Mouse (Mus musculus): ENCODE measurements around the gene Mtmr14. TPM values are rescaled to one million over a fixed set of nuclear protein-coding genes. Genes with fewer than 3 reads are reported as not detected.

Gene Mtmr14
- polyA plus RNA-seq, 1 experiment from 2014 or later, result 41.0 TPM

- no peaks in the 10 kb centered on the region for H3K36me3 ChIP-seq
- no peak overlapping the region for H3K9ac ChIP-seq
- H3K4me2 ChIP-seq, result no peak overlapping the region
- H3K9me3 ChIP-seq, result no peaks in the 10 kb centered on the region
- ATAC-seq (ENCODE audit: low FRiP score, low read depth), result no peak
- peaks cover 7% of the 10 kb centered on the region for H3K4me1 ChIP-seq (replicated peaks)
- H3K27ac ChIP-seq (replicated peaks), result no peak overlapping the region
- no peaks in the 10 kb centered on the region for H3K27me3 ChIP-seq
- 22% methylated on average over 3 of the region's 3 CpGs for WGBS
- H3K4me3 ChIP-seq, result no peak overlapping the region
Observed at GRCm38 (mm10) chr6:113302258-113302657, 64.6 kb downstream of the Mtmr14 start.

GRCm38 (mm10) chr6:113306322-113306985 lies 68.8 kb downstream of the Mtmr14 start:
- peak; percentile 98 for ATAC-seq (ENCODE audit: low FRiP score, low read depth)
- H3K9me3 ChIP-seq, result no peaks in the 10 kb centered on the region
- WGBS, result under 1% methylated on average over 50 of the region's 50 CpGs
- peaks cover 27% of the 10 kb centered on the region for H3K4me1 ChIP-seq (replicated peaks)
- no peaks in the 10 kb centered on the region for H3K27me3 ChIP-seq
- H3K27ac ChIP-seq (replicated peaks), result peak overlapping the region; percentile 99
- H3K9ac ChIP-seq, result peak overlapping the region; percentile 87
- peaks cover 4% of the 10 kb centered on the region; the same call in 1 of the 2 replicates for H3K36me3 ChIP-seq
- H3K4me2 ChIP-seq, result peak overlapping the region; percentile 98
- peak overlapping the region; percentile 74 for H3K4me3 ChIP-seq

- H3K4me2 ChIP-seq, result peak within 1 kb of the TSS; percentile 98
- under 1% methylated on average over 32 of the region's 32 CpGs for WGBS
- H3K4me3 ChIP-seq, result peak within 1 kb of the TSS; percentile 74
- H3K36me3 ChIP-seq, result peaks cover 4% of the 10 kb centered on the region
- no peaks in the 10 kb centered on the region for H3K9me3 ChIP-seq
- peak; percentile 46 for ATAC-seq (ENCODE audit: low FRiP score, low read depth)
- H3K27me3 ChIP-seq, result no peaks in the 10 kb centered on the region
- H3K27ac ChIP-seq (replicated peaks), result peak within 1 kb of the TSS; percentile 99
- peak within 1 kb of the TSS; percentile 87 for H3K9ac ChIP-seq
- H3K4me1 ChIP-seq (replicated peaks), result peaks cover 27% of the 10 kb centered on the region
Observed at GRCm38 (mm10) chr6:113306986-113307349, 69.3 kb downstream of the Mtmr14 start, which contains the start of gene Brpf1. Gene Brpf1 (plus strand): TSS chr6:113307137.

GRCm38 (mm10) chr6:113307481-113308121 lies 70.0 kb downstream of the Mtmr14 start:
- ATAC-seq (ENCODE audit: low FRiP score, low read depth), result no peak
- WGBS, result under 1% methylated on average over 34 of the region's 34 CpGs

GRCm38 (mm10) chr6:113308141-113308540 lies 70.5 kb downstream of the Mtmr14 start:
- Histone ChIP-seq H3K4me2 (peak overlapping the region; percentile 98), H3K27me3 (no peaks in the 10 kb centered on the region), H3K4me3 (peak overlapping the region; percentile 74), H3K9ac (peak overlapping the region; percentile 87), H3K27ac (replicated peaks) (peak overlapping the region; percentile 99), H3K9me3 (no peaks in the 10 kb centered on the region), H3K4me1 (replicated peaks) (peaks cover 27% of the 10 kb centered on the region), H3K36me3 (peaks cover 16% of the 10 kb centered on the region)
- WGBS, result 29% methylated on average over 5 of the region's 5 CpGs
- ATAC-seq (ENCODE audit: low FRiP score, low read depth), result no peak

More at GRCm38 (mm10) chr6:113307481-113308121, 70.0 kb downstream of the Mtmr14 start:
- H3K27ac ChIP-seq (replicated peaks), result peak overlapping the region; percentile 99
- no peaks in the 10 kb centered on the region for H3K9me3 ChIP-seq
- no peaks in the 10 kb centered on the region for H3K27me3 ChIP-seq
- peak overlapping the region; percentile 87 for H3K9ac ChIP-seq
- H3K4me3 ChIP-seq, result peak overlapping the region; percentile 74
- peaks cover 11% of the 10 kb centered on the region for H3K36me3 ChIP-seq
- peak overlapping the region; percentile 98 for H3K4me2 ChIP-seq
- peaks cover 27% of the 10 kb centered on the region for H3K4me1 ChIP-seq (replicated peaks)

GRCm38 (mm10) chr6:113315972-113316371 lies 78.3 kb downstream of the Mtmr14 start:
- H3K27ac ChIP-seq (replicated peaks), result no peak overlapping the region
- H3K36me3 ChIP-seq, result peaks cover 82% of the 10 kb centered on the region
- H3K4me2 ChIP-seq, result no peak overlapping the region
- no peaks in the 10 kb centered on the region; the same call in 1 of the 2 replicates for H3K4me1 ChIP-seq (replicated peaks)
- no peaks in the 10 kb centered on the region for H3K9me3 ChIP-seq
- H3K27me3 ChIP-seq, result no peaks in the 10 kb centered on the region
- WGBS, result 96% methylated on average over 3 of the region's 3 CpGs
- H3K4me3 ChIP-seq, result no peak overlapping the region
- no peak overlapping the region for H3K9ac ChIP-seq
- no peak for ATAC-seq (ENCODE audit: low FRiP score, low read depth)

GRCm38 (mm10) chr6:113326533-113327315 lies 89.1 kb downstream of the Mtmr14 start, which contains the start of gene Ogg1:
Gene Ogg1 (plus strand): TSS chr6:113326972.
- Histone ChIP-seq H3K4me3 (peak within 1 kb of the TSS; percentile 59), H3K9ac (peak within 1 kb of the TSS; percentile 67), H3K36me3 (peaks cover 39% of the 10 kb centered on the region), H3K27me3 (no peaks in the 10 kb centered on the region), H3K4me2 (peak within 1 kb of the TSS; percentile 86), H3K9me3 (no peaks in the 10 kb centered on the region), H3K27ac (replicated peaks) (peak within 1 kb of the TSS; percentile 84), H3K4me1 (replicated peaks) (peaks cover 16% of the 10 kb centered on the region)
- peak; percentile 99 for ATAC-seq (ENCODE audit: low FRiP score, low read depth)
- under 1% methylated on average over 52 of the region's 52 CpGs for WGBS

- no peak overlapping the region for H3K27ac ChIP-seq (replicated peaks)
- no peak overlapping the region for H3K4me2 ChIP-seq
- no peak overlapping the region for H3K9ac ChIP-seq
- WGBS, result 92% methylated on average over 1 of the region's 1 CpGs
- ATAC-seq (ENCODE audit: low FRiP score, low read depth), result no peak
- H3K4me1 ChIP-seq (replicated peaks), result peaks cover 21% of the 10 kb centered on the region
- H3K9me3 ChIP-seq, result no peaks in the 10 kb centered on the region
- no peaks in the 10 kb centered on the region for H3K27me3 ChIP-seq
- peaks cover 23% of the 10 kb centered on the region for H3K36me3 ChIP-seq
- H3K4me3 ChIP-seq, result no peak overlapping the region
Observed at GRCm38 (mm10) chr6:113329396-113329795, 91.8 kb downstream of the Mtmr14 start.

GRCm38 (mm10) chr6:113330547-113330946 lies 92.9 kb downstream of the Mtmr14 start:
- Histone ChIP-seq H3K9me3 (no peaks in the 10 kb centered on the region), H3K4me2 (no peak overlapping the region), H3K27me3 (no peaks in the 10 kb centered on the region), H3K36me3 (peaks cover 22% of the 10 kb centered on the region; the same call in 1 of the 2 replicates), H3K27ac (replicated peaks) (no peak overlapping the region), H3K4me1 (replicated peaks) (peaks cover 18% of the 10 kb centered on the region), H3K9ac (no peak overlapping the region), H3K4me3 (no peak overlapping the region)
- 52% methylated on average over 2 of the region's 2 CpGs for WGBS
- ATAC-seq (ENCODE audit: low FRiP score, low read depth), result no peak

All from hindbrain, embryonic 15.5 days (tissue).